Mouse (Mus musculus) gonadal fat pad, adult 2 months (tissue): Measurements from ENCODE around the gene Lrp2. TPM values are rescaled to one million over a fixed set of nuclear protein-coding genes. Genes with fewer than 3 reads are reported as not detected.

Source experiments
- DNase-seq: peaks from one replicate; pipeline ENCODE4 v3.0.0-alpha.2; 2012; ENCODE audit warnings: low read depth
- polyA plus RNA-seq: library from polyadenylated mRNA; depleted of rRNA; stranded (reverse); fragments of >200 nt; gene quantifications from 2 replicates; pipeline ENCODE4 v1.2.3, GENCODE M21; 2012; rRNA removed

The Lrp2 gene
- polyA plus RNA-seq, 1 experiment, result 28.4 TPM

DNA sequence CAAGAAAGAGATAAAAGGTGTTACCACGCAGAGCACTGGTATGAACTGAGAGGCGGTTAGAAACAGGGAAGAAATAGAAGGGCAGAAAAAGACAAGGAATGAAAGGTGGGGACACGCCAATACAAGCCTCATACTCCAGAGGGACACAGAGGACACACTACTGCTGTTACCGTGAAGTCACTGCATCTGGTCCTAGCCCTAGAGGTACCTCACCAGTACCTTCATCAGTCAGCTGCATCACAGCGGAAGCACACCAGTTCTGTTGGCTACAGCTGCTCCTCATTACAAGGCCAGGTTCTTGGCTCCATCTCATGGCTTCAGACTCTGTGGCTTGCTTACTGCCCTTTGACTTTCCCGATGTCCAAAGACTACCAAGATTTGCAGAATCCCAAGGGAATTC, 184.0 kb downstream of the Lrp2 start:
- DNase-seq, result no peak

DNA sequence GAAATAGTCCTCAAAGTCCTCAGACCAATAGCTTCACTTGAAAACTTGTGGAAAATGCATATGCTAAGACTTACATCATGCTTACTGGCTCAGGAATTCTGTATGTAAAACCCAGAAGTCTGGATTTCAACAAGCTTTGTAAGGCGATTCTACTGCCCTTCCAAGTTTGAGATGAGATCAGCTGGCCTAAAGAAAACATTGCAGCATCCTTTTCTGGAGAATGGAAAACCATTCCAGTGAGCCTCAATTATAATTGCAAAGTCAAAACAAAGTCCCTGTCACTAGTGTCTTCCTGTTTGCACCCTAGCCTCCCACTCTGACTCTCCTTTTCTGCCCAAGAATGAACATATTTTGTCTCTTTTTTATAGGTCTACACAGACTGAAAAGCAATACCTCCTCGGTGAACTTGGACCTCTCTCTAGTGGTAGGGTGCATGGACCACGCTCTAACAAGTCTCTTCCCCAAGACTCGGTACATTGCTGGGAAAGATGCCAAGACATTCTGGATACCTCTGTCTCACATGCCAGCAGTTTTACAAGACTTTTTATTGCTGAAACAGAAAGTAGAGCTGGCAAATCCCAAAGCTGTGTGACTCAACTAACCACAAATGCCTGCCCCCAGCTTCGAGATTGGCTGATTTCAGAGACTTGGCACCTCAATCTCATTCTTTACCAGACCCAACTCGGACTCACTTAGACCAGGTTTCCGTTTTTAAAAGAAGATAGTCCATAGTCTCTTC, 184.8 kb downstream of the Lrp2 start:
- DNase-seq, result no peak

DNA sequence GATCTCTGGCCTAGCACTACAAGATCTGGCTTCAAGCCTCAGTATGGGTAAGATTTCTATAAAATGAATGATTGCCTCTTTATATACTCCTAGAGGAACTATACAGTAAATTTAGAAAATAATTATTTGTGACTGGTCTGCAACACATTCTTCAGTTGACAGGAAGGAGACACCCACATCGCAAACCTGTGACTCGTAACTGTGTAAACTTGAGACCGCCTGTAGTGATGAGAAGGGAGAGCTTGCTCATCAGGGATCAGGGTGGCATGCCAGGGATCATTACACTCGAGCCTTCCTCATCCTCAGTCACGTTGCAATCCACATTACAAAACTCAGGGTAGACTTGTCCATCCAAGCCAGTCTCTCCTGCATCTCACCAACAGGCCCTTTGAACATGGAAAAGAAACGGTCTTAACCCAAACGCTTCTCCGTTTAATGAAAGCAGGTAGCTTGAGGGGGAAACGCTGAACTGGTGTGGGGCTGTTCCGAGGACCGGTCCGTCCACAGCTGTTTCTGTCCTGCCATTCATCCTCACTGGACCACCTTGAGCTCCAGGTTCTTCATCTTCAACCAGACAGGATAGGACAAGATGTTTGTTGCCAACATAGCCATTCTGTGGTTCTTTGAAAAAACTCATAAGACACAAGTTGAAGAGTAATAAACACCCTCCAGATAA, 189.0 kb downstream of the Lrp2 start:
- DNase-seq, result no peak

DNA sequence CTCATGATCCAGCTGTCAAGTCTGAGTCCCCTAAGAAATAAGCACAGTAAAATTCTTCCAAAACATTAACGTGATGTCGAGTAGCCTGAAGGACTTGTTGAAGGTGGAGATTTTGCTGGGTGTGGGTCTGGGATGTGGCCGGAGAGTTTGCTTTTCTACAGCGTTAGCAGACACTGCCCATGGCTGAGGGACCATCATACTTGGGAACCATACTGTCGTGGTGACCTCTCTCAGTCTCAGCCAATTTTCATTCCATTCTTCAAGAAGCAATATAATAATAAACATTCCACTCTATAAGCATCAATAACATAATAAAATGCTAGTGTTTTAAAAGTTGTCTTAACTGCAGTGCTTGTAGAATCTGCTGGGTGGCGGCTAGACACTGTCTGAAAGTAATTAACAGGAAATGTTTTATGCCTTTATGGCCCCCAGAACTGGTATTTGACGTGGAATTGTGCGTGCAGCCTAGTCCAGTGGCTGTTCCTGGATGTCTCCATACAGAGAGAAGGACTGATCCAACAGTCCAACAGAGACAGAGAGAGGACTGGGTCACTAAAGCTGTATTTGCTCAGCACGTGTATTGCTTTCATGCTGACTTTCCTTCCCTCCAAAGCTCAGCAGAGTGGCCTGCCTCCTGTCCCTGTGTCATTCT, 190.1 kb downstream of the Lrp2 start:
- DNase-seq, result no peak

DNA sequence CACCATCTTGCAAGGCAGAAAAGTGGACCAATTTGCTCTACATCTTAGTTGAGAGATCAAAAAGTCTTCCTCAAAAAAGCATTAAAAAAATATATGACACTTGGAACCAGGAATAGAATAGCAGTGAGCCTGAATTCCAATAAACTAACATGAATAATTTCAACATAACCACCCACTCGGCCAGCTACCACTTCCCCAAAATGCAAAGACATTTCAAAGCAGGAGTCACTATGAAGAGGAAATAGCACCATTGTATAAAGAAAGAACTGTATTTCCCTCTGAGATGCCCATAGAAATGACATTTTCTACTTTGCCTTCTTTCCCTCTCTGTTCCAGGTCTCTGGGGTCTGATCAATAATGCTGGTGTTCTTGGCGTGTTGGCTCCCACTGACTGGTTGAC, 191.9 kb downstream of the Lrp2 start:
- no peak for DNase-seq

DNA sequence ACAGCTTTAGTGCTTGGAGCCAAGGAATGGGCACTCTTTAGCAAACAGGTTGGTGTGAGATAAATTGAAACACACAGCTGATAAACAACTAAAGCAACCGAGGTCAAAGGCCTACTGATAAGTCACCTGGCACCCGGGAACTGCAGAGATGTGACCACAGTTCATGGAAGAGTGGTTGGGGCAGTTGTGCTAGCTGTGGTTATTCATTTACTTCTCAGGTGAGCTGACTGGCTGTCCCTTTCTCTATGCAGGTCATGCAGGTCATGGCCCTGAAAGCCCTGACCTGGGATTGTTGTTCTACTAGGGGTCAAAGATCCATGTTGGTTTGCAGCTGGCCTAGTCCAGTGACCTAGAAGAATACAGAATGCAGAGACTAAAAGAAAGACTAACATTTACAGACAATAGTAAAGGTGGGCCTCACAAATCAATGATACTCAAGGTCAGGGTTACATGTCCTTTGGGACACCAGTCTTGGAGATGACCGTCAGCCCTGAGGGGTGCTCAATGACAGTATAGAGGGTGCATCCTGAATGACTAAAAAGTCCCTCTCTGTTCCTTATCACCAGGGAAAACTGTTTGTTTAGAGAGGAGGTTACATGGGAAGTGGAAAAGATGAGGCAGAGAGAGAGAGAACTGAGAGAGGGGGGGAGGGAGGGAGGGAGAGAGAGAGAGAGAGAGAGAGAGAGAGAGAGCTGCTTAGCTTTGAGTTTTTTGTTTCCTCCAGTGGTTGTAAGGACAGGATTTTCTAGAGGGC, 199.6 kb downstream of the Lrp2 start:
- DNase-seq, result no peak

DNA sequence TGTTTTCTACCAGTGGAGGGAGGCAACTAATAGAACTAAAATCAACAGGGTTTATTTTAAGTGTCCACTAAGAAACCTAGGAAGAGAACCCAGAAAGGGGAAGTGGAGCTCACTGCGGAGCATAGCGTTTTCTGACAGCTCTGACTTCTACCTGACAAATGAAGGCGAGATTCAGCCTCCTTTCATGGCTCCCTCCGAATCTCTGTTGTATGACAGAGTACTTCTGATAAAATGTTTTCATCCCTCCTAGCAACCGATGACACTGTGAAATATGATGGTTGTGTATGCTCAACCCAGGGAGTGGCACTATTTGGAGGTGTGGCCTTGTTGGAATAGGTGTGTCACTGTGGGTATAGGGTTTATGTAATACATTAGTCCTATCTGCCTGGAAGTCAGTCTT, 203.0 kb downstream of the Lrp2 start:
- no peak for DNase-seq

DNA sequence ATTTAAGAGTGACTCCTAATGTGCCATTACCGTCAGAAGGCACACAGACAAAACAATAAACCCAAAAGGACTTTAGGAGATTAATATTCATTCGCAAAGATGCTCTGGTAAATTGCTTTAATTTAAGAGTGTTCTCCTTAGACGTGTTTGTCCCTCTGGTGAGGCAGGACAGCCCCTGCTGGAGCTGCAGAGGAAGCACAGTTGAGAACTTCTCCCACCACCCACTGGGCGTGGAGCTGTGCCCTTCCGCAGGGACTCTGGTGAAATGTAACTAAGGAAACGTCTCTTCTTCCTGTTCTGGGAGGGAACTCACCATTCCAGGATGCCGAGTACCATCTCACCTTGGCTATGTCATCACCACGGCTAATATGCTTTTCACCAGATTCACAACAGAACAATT, 204.1 kb downstream of the Lrp2 start:
- DNase-seq, result no peak

DNA sequence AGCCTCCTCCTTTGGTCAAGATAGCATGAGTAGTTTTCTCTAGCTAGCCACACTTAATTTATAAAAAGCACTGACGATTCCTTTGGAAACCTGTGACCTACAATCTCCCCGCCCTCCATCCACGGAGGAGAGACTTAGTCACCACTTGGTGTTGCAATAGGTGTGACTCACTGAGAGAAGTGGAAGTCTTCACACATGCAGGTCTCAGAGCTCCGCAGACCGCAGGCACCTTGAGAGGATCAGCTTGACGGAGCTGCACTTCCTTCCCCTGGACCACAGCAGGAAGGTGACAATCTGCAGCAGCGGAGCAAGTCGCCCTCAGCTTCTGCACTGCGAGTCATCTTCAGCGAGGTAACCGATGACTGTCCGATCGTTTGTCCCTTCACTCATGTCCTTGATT, 205.6 kb downstream of the Lrp2 start, which contains the start of gene Dhrs9:
Gene Dhrs9, plus strand, starts transcription at position 165 of the 400 bp plus-strand sequence.
- no peak for DNase-seq

DNA sequence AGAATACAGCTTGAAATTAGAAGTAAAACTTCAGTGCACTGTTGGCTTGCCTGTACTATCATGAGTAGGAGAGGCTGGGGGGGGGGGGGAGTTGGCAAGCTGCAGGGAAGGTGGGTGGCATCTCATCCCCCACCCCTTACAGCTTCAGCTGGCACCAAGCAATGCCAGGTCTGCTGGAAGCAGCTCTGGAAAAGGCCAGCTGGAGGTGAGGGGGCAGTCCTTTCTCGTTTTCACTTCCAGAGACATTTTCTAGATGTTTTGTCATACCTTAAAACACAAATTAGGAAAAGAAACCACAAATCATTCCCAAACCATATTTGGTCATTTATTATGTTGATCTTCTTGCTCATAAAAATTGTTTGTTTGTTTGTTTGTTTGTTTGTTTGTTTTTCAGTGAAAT, 206.1 kb downstream of the Lrp2 start:
- DNase-seq, result no peak

DNA sequence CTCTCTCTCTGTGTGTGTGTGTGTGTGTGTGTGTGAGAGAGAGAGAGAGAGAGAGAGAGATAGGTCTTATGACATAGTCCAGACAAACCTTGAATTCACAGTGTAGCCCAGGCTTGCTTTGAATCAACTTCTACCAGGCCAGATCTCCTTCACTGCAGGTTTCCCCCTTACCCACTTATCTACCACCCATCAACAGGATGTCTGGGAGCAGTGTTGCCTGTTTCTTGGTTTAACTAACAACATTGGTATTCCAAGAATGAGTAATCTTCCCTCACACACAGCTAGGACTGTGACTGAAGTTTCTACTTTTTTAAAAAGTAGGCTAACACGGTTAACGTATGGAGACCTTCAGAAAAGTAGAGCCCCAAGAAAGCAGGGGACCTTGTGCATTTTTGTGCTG, 209.1 kb downstream of the Lrp2 start:
- no peak for DNase-seq

Other genes starting within 250 kb of the Lrp2 start
- gene Abcb11, start 243.4 kb downstream of the Lrp2 start, polyA plus RNA-seq, result 0.33 TPM in 1 of 2 replicates, not detected in the other
- 0.25 and 0.35 TPM in 2 replicates for gene Dhrs9, start 205.6 kb downstream of the Lrp2 start, polyA plus RNA-seq
- 4.9 and 5.2 TPM in 2 replicates for gene Bbs5, start 61.1 kb upstream of the Lrp2 start, polyA plus RNA-seq
- 0.04 and 0.31 TPM in 2 replicates for gene Klhl41, start 84.1 kb upstream of the Lrp2 start, polyA plus RNA-seq
- gene Fastkd1, start 127.5 kb upstream of the Lrp2 start, polyA plus RNA-seq, result 5.4 and 6.2 TPM in 2 replicates
- gene Ppig, start 136.5 kb upstream of the Lrp2 start, polyA plus RNA-seq, result 2.9 and 3.4 TPM in 2 replicates
- gene Ccdc173, start 203.5 kb upstream of the Lrp2 start, polyA plus RNA-seq, result 0.51 TPM in 2 replicates
- gene Phospho2, start 203.6 kb upstream of the Lrp2 start, polyA plus RNA-seq, result 34.5 and 47.7 TPM in 2 replicates
- 11.0 and 11.8 TPM in 2 replicates for gene Klhl23, start 235.9 kb upstream of the Lrp2 start, polyA plus RNA-seq